Mouse (Mus musculus) frontal cortex, postnatal 25 days (tissue): ENCODE data around the gene Arrb1.
"Not testable (repeated sequence)": the region's sequence is repeated elsewhere in the genome, so short reads cannot be mapped to it uniquely, and the experiment has no call there.

Source experiments
- DNase-seq, 2 experiments: peaks; one replicate each; pipeline ENCODE4 v3.0.0; 2022; ENCODE audit warnings: low spot score in 2 of 2

Gene Arrb1

DNA sequence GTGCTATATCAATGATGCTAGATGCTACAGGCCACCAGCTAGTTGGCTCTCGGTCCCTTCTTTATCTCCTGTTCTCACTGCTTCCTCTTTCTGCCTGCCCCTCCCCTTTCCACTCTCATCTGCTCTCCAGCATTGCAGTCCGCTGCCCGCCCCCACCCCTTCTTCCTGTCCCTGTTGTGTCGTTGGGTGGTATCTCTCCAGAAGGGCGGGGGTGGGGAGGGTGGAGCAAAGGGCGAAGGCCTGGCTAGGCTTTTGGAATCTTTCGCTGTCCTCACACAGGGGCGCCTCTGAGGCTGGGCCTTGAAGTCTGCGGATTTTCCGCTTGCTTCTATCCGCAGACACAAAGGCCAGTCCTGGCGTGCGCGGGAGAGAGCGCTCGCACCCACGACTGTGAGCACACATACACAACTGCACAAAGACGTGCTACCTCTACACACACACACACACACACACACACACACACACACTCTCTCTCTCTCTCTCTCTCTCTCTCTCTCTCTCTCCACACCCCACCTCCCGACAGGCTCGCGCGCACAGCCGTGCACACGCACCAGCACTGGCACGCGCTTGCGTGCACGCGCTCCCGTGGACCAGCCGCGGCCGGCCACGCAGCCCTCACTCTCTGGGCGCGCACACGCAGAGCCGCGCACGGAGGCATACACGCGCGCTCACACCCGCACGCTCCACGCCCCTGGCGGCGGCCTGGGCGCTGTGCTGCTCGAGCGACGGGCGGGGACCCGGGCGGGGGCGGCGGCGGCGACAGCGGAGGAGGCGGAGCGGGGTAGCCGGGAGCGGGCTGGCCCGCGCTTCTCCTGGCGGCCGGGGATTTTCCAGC, at the start of gene Arrb1:
Gene Arrb1 (plus strand): TSS at position 566 of the 835 bp plus-strand sequence.
- peak; percentile 57 to 60 for DNase-seq

DNA sequence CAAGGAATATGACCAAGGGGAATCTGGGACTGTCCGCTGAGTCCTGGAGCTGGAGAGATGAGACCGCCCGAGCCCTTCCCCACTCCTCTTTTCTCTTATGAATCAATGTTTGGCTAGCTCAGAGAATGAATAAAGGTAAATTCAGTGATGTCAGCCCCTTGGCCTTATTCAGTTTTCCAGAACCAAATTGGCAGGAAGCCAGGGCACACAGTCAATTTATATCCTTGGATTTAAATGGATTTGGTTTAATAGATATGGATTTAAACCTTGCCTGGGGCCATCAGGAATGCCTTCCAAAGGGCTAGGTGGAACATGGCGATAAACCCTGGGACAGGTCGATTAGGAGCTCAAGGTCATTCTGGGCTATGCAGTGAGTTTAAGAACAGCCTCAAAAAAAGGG, 45.6 kb upstream of the Arrb1 start:
- no peak for DNase-seq

DNA sequence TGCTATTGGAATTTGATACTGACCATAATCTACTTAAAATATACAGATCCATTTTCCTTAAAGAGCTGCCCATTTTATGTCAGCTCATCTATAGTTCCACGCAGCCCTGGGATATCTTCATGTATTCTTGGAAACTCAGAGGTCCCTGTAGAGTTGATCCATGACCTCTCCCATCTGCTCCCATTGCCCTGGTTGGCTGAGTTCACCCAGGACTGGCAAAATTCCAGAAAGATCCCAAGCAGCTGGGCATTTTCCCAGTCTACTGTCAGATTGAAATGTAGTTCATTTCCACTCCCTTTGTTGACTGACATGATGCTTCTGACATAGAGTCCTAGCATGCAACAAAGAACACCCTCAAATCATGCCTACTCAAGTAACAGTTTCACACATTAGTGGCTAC, 36.1 kb upstream of the Arrb1 start:
- no peak for DNase-seq

DNA sequence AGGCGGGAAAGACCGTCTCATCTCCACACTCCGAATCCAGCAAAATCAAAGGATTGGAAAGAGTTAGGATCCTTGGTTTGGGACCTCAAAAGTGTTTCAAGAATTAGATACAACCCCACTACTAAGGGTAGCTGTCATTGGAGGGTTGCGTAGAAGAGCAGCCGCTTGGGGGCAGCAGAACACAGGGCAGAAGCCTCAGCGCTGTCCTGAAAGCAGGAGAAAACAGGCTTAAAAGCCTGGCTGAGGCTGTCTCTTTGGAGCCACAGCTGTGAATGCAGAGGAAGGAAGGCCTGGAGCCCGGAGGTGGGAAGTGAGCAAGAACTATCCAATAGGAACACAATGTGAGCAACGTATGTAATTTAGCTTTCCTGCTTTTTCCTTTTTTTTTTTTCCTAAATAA, 35.1 kb upstream of the Arrb1 start:
- peak; percentile 81 to 82 for DNase-seq

DNA sequence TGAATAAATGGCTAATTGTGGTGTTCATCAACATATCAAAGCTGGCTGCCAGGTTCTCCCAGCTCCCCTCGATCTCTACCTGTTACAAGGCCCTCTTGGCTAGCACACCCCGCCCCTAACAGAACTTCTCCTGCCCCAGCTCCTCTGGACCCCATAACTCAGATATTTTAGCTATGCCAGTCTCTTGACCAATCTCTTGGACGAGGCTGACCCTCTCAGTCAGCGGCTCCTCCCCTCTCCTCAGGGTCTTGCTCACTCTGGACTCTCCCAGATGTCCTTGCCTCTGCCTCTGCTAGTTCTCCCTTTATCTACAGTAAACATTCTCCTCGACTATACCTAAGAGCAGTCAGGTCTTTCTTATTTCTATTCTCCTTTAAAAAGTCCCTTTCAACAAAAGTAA, 34.6 kb upstream of the Arrb1 start:
- DNase-seq: no peak

DNA sequence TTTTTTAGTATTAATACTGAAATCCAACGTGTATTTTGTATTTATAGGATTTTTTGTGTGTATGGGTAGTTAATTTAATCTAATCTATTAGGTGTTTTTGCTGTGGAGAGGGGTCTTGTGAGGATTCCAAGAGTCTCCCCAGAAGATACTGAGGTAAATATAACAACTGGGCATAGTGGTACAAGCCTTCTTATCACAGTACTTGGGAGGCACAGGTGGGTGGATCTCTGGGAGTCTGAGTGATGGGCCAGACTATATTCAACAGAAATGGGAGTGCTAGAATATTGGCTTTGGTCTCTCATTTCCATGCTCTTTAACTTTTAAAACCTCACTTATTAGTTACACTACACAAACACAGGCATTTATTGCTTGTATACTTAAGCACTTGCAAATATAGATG, 34.1 kb upstream of the Arrb1 start:
- no peak for DNase-seq

DNA sequence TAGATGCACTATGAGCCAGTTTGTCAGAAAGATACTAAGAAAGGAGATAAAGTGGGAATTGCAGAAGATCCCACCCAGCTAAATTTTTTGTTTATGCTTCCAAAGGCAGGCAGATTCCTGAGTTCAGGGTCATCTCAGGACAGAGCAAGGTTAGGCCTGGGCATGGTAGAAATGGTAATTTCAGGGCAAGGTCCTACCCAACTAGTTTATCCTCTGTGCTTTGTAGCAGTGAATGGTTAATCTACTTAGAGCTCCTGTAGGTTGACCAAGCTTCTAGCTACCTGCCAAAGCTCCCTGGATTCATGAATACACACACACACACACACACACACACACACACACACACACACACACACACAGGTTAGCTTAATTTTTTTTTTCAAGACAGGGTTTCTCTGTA, 30.7 kb upstream of the Arrb1 start:
- no peak for DNase-seq

DNA sequence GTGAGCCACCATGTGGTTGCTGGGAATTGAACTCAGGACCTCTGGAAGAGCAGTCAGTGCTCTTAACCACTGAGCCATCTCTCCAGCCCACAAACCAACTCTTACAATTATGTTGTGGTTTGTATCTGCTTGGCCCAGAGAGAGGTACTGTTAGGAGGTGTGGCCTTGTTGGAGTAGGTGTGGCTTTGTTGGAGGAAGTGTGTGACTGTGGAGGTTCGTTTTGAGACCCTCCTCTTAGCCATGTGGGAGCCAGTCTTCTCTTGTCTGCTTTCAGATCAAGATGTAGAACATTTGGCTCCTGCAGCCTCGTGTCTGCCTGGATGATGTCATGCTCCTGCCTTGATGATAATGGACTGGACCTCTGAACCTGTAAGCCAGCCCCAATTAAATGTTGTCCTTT, 27.1 kb upstream of the Arrb1 start:
- not testable (repeated sequence) for DNase-seq

DNA sequence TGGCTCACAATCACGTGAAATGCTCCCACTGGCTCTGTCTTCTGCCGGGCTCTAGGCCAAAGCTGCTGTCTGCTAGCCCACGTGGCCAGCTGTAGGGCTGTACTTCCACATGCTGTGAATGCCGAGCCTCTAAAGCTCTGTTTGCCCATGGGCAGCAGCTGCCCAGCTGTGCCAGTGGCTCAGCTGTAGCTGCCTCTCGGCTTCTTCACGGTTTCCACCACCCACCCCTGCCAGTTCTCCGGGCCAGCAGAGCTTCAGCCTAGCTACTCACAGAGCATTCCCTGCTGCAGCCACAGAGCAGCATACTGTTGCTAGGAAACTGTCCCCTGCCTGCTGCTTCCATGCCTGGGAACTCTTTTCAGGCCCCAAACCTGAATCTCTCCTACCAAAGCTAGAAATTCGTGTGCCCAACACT, 25.2 kb upstream of the Arrb1 start:
- DNase-seq: peak; percentile 28 to 48

DNA sequence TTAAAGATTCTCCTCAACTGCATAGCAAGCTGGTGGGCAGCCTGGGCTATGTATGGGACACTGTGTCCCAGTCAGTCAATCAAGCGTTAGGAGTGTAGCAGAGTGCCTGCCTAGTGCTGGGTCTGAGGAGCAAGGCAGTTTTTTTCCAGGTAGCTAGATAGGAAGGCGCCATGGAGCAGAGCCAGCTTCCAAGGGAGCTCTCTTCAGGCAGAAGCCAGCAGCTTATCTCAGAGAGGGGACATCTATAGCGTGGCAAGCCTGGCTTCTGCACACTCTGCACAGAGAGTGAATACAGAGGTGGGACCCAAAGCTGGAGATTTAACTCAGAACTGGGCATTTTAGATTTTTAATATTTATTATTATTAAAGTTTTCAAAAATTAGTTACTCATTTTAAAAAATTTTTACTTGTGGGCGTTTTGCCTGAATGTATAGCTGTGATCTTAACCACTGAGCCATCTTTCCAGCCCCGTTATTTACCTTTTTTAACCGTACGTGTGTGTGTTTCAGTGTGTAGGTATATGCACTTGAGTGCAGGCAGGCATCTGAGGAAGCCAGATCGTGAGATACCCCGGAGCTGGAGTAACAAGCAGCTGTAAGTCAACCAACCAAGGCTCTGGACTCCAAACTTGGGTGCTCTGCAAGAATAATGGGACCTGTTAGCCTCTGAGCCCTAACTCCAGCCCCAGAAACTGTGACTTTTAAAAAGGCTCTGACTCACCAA, 19.0 kb upstream of the Arrb1 start:
- DNase-seq: no peak

DNA sequence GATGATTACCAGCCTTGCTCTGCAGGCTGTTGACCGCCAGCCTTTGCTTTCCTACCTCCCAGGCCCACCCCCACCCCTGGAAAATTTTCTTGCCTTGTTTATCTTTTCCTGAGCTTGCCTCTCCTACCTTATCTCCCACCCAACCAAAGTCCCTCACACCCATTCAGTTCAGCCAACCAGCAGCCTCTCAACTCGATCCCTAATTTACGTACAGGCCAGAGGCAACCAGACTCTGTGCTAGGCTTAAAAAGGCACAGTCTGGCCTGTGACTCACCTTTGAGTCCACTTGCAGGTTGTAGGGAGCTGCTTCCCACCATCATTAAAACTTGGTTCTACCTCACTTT, 18.5 kb upstream of the Arrb1 start:
- no peak for DNase-seq

DNA sequence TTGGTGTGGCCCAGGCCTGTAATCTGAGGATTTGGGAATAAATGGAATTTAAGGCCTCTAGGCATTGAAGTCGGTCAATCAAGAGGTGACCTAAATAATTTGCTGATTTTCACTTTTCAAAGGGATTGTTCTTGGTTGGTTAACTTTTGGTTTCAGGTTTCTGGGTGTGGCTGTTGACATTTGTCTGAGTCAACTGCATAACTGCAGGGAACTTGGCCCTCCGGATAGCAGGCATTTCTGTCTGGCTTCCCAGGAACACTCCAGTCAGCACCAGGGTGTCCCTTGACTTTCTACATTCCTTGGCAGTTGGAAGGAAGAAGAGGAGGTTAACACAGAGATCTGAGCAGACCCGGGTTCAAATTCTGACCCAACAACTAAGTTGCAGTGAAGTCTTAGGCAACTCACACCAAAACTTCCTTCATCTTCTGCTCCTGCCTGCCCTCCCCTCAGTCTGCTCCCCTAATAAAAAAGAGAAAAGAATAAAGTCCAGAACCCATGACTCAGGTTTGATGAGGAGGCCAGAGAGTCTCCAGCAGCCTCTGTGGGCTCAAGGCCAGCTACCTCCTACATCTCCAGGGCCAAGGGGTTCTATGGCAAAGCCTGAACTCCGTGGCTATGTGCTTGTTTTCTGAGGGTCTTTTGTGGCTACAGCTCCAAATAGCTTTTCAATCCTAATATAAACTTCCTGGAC, 16.2 kb upstream of the Arrb1 start:
- DNase-seq: no peak

DNA sequence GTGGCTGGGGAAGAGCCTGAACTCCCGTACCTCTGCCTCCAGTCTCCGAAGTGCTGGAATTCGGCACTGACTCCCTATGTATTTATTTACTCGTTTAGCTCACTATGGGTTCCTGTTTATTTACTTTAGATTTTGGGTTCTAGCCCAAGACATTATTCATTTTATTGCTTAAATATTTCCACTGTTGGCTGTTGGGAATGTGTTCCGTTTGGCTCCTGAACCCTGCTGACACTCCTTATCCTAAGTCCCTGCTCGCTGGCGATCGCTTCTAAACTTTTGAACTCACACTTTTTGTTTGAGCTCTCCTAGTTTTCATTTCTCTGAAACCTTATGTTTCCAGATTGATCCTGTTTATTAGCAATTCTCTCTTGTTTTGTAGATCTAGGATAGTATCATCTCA, 12.1 kb upstream of the Arrb1 start:
- DNase-seq: no peak

DNA sequence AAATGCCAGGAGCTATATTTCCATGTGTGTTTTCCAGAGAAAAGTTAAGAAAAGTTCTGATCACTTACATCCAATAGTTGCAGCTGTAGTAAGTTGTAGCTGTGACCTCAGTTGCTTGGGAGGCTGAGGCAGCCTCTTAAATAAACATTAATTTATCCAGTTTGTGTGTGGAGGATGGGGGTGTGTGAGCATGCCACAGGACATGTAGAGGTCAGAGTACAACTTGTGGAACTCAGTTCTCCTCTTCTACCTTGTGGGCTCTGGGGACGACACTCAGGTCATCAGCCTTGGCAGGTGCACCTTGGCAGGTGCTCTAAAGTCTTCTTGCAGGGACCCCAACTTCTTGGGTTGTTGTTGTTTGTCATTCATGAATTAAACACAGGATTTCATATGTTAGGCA, 11.4 kb upstream of the Arrb1 start:
- no peak for DNase-seq

DNA sequence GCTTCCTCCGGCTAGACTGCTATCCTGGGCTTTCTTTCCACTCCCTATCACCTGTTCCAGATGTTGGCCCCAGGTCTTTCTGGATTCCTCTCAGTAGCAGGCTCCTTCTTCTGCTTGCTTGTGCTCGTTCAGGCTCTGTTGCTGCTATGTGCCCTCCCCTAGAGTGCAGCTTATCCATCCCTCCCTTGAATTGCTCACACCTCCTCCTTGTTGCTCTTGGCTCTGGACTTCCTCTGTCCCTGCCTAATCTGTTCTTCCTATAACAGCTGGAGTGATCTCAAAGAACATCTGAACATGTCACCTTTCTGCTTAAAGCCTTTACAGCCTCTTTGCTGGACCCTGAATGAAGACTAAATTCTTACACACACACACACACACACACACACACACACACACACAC, 6.7 kb upstream of the Arrb1 start:
- no peak for DNase-seq

DNA sequence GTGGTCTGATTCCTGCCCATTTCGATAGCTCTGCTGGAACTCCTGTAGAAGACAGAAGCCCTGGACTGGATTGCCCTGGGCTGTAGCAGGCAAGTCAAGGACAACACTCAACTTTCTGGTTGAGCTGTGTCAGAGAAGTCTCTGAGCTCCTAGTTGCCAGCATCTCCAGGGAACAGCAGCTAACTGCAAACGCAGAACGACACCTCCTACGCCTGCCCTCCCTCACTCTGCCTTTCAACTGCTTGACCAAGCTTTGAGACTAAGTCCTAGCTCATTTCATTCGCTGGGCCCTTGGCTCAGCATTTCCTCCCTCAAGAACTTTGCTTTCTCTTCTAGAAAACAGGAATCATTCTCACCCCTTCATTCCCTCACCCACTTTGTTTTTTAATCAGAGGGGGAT, 5.9 kb upstream of the Arrb1 start:
- DNase-seq: no peak

DNA sequence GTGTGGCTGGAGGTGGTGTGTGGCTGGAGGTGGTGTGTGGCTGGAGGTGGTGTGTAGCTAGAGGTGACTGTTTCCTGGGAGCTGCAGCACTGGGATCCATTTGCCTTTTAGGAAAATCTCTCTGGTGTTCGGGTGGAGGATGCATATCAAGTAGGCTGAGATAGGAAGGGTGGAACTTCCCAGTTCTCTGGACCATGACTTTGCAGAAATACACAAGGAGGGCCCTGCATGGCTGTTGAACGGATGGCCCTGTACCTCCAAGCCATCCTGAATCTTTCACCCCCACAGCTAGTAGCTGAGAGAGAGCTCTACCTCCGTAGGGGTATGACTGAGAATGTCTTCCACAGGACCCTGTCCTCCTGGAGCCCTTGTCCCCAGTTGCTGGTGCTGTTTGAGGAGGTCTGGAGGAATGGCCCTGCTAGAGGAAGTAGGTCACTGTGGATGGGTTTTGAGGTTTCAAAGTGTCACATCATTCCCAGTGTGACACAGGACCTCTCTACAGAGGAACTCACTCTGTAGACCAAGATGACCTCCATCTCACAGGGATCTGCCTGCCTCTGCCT, 3.8 kb upstream of the Arrb1 start:
- DNase-seq: no peak

DNA sequence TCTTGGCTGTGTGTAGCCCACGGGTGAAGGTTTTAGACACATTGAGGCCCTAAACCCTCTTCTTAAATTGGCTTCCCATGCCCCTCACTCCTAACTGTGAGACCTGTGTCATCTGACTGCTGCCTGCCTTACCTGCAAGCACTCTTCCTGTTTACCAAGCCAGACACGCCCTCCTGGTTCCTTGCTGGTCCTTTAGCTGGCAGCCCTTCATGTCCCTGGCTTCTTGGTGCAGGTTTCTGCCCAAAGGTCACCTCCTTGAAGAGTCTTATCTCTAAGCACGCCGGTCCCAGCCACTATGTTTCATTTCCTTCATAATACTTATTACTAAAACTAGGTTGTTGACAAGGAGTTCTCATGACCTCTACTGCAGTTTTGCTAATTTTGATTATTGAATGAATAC, 2.7 kb upstream of the Arrb1 start:
- DNase-seq: no peak

DNA sequence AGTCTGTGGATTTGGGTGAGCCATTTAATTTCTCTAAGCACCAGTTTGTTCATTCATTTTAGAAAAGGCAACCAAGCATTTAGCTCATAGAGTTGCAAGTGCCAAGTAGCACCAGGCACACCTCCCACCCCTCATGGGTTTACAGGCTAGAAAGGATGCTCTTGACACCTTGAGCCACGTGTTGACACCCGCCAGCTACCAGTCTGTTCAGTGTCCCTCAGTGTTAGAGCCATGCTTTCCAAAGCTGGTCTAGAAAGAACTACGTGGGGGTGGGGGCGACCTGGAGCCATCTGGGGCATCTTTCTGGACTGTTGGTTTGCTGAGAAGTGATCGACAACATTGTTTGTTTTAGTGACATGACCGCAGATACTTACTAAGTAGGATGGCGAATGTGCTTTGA, 1.7 kb upstream of the Arrb1 start:
- no peak for DNase-seq

DNA sequence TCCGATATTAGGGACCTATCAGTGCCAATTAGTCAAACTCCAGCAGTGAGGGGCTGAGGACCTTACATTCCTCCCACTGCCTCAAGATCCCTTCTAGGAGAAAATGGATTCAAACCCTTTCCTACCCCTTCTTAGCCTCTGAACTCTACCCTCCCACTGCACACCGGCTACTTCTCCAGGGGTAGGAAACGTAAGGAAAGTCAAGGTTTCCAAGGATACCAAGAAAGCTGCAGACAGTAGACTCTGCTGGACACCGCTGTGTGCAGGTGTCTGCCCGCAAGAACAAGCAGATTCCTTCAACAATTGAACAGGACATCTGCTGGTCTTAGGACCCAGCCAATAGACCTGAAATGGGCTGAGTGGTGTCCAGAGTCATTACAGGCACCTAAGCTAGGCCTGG, 765 bp upstream of the Arrb1 start:
- DNase-seq: no peak

DNA sequence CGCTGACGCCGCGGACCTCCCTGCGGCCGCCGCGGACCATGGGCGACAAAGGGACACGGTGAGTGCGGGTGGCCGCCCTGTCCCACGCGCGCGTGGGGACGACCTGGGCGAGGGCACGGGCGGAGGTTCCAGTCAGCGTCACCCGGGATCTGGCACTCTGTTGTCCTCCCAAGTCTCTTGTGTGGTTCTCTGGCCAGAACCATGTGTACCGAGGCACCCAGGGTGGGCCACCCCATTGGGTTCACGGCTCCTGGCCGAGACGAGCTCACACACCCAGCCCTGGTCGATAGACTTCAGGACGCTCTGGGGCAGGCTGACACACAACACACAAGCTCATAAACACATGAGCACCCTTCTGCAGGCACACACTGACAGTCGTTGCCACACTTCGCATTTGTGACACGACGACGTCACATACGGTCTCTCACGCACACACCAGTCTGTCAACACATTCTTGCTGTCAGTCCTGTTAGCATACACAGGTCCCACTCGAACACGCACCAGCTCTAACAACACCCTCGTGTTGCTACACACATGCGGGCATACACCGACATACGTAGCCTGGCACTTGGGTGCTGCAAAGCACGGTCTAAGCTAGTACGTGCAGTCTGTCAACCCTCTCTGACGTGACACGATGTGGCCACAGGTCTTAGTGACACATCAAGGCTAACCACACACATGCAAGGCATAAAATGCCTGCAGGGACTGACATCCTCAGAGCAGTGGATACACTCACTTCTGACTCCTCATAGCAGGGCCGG, 655 bp downstream of the Arrb1 start:
- DNase-seq: no peak
